Comparison of ENCODE assay signal across 8 mouse cellular contexts in genomic region chr10:41477018-41477277, GRCm38 (mm10). TPM values are rescaled to one million over a fixed set of nuclear protein-coding genes. Genes with fewer than 3 reads are reported as not detected.
DNase-seq lines count a peak whose midpoint lies in the region; ATAC-seq lines count a peak whose summit lies in the region.

No protein-coding gene starts in this region.

- peak overlapping the region; percentile 57 for H3K9ac ChIP-seq in kidney, embryonic 15.5 days
- peak overlapping the region; percentile 67 for H3K9ac ChIP-seq in intestine, embryonic 15.5 days
- H3K9ac ChIP-seq in midbrain, embryonic 14.5 days (replicated peaks; ENCODE audit: low read length): peak overlapping the region; percentile 66

- H3K4me2 ChIP-seq in kidney, embryonic 15.5 days: peak overlapping the region; percentile 93
- H3K4me2 ChIP-seq in intestine, embryonic 15.5 days (replicated peaks): peak overlapping the region; percentile 94
- H3K4me2 ChIP-seq in midbrain, embryonic 14.5 days (ENCODE audit: low read length): peak overlapping the region; percentile 93

- H3K4me3 ChIP-seq in kidney, embryonic 15.5 days (replicated peaks): peak overlapping the region; percentile 62
- H3K4me3 ChIP-seq in intestine, embryonic 15.5 days (replicated peaks): peak overlapping the region; percentile 59
- peak overlapping the region; percentile 53 for H3K4me3 ChIP-seq in midbrain, embryonic 14.5 days (replicated peaks; ENCODE audit: low read depth, low read length)

- no peak for DNase-seq in kidney, postnatal 36 days
- DNase-seq in embryo, embryonic 10.5 days (ENCODE audit: low spot score): peak; percentile 81
- peak; percentile 75 for DNase-seq in midbrain, embryonic 14.5 days
- DNase-seq in B cell, adult 2 months: no peak
- no peak for DNase-seq in ovary, postnatal 10 days (ENCODE audit: low spot score)
- no peak for DNase-seq in c-Kit-positive CD71-positive TER-119-positive erythroid progenitor cells, embryonic 14.5 days (ENCODE audit: low spot score)

- WGBS in kidney, embryonic 15.5 days: under 1% methylated on average over 9 of the region's 9 CpGs
- 5% methylated on average over 9 of the region's 9 CpGs for WGBS in intestine, embryonic 15.5 days
- WGBS in midbrain, embryonic 14.5 days: 0% methylated on average over 9 of the region's 9 CpGs

- no peaks in the 10 kb centered on the region for H3K9me3 ChIP-seq in kidney, embryonic 15.5 days (replicated peaks)
- H3K9me3 ChIP-seq in intestine, embryonic 15.5 days: no peaks in the 10 kb centered on the region
- no peaks in the 10 kb centered on the region for H3K9me3 ChIP-seq in midbrain, embryonic 14.5 days (ENCODE audit: control insufficient read depth, low read length)

- peaks cover 30% of the 10 kb centered on the region for H3K4me1 ChIP-seq in kidney, embryonic 15.5 days
- peaks cover 23% of the 10 kb centered on the region for H3K4me1 ChIP-seq in intestine, embryonic 15.5 days (replicated peaks)
- H3K4me1 ChIP-seq in midbrain, embryonic 14.5 days (ENCODE audit: control insufficient read depth, insufficient read depth, low read length): peaks cover 21% of the 10 kb centered on the region

- no peaks in the 10 kb centered on the region for H3K27me3 ChIP-seq in kidney, embryonic 15.5 days
- H3K27me3 ChIP-seq in intestine, embryonic 15.5 days (replicated peaks): no peaks in the 10 kb centered on the region
- no peaks in the 10 kb centered on the region for H3K27me3 ChIP-seq in midbrain, embryonic 14.5 days (ENCODE audit: control insufficient read depth, insufficient read depth, low read length)

- peak overlapping the region; percentile 81 for H3K27ac ChIP-seq in kidney, embryonic 15.5 days
- peak overlapping the region; percentile 80 for H3K27ac ChIP-seq in intestine, embryonic 15.5 days
- peak overlapping the region; percentile 74 for H3K27ac ChIP-seq in midbrain, embryonic 14.5 days (replicated peaks; ENCODE audit: low read depth, low read length)

- peak; percentile 9; the same call in 1 of the 2 replicates for ATAC-seq in kidney, embryonic 15.5 days (replicated peaks; ENCODE audit: low FRiP score)
- peak; percentile 3; the same call in 1 of the 2 replicates for ATAC-seq in intestine, embryonic 15.5 days
- ATAC-seq in midbrain, embryonic 14.5 days (ENCODE audit: low FRiP score, low TSS enrichment): peak; percentile 34; the same call in 1 of the 2 replicates

- peaks cover 26% of the 10 kb centered on the region for H3K36me3 ChIP-seq in kidney, embryonic 15.5 days
- H3K36me3 ChIP-seq in intestine, embryonic 15.5 days: peaks cover 1% of the 10 kb centered on the region; the same call in 1 of the 2 replicates
- peaks cover under 1% of the 10 kb centered on the region; the same call in 1 of the 2 replicates for H3K36me3 ChIP-seq in midbrain, embryonic 14.5 days (ENCODE audit: control insufficient read depth, insufficient read depth, low read length)

RNA-seq across cellular contexts. Expression of gene Mical1, which starts 0.8 kb away (rescaled TPM):
- 31.5 and 39.3 TPM in 2 replicates for polyA plus RNA-seq in kidney, embryonic 15.5 days (2015; fragmentation: Nextera tagmentation; extraction: Ambion mirVana)
- polyA plus RNA-seq in intestine, embryonic 15.5 days (2015; fragmentation: Nextera tagmentation; extraction: Ambion mirVana): 25.0 and 26.6 TPM in 2 replicates
- 17.0 and 20.5 TPM in 2 replicates for polyA plus RNA-seq in midbrain, embryonic 14.5 days (2014; fragmentation: Nextera tagmentation; extraction: Ambion mirVana)

RNA-seq across cellular contexts. Expression of gene Smpd2, which starts 13.2 kb away (rescaled TPM):
- polyA plus RNA-seq in kidney, embryonic 15.5 days (2015; fragmentation: Nextera tagmentation; extraction: Ambion mirVana): 59.6 and 72.0 TPM in 2 replicates
- 50.2 and 56.2 TPM in 2 replicates for polyA plus RNA-seq in intestine, embryonic 15.5 days (2015; fragmentation: Nextera tagmentation; extraction: Ambion mirVana)
- 35.5 and 36.1 TPM in 2 replicates for polyA plus RNA-seq in midbrain, embryonic 14.5 days (2014; fragmentation: Nextera tagmentation; extraction: Ambion mirVana)

RNA-seq across cellular contexts. Expression of gene Ppil6, which starts 13.3 kb away (rescaled TPM):
- 2.4 and 2.6 TPM in 2 replicates for polyA plus RNA-seq in kidney, embryonic 15.5 days (2015; fragmentation: Nextera tagmentation; extraction: Ambion mirVana)
- polyA plus RNA-seq in intestine, embryonic 15.5 days (2015; fragmentation: Nextera tagmentation; extraction: Ambion mirVana): 0.57 and 0.63 TPM in 2 replicates
- polyA plus RNA-seq in midbrain, embryonic 14.5 days (2014; fragmentation: Nextera tagmentation; extraction: Ambion mirVana): 1.3 and 1.7 TPM in 2 replicates

RNA-seq across cellular contexts. Expression of gene Zbtb24, which starts 26.8 kb away (rescaled TPM):
- polyA plus RNA-seq in kidney, embryonic 15.5 days (2015; fragmentation: Nextera tagmentation; extraction: Ambion mirVana): 18.3 and 19.8 TPM in 2 replicates
- 13.3 and 14.3 TPM in 2 replicates for polyA plus RNA-seq in intestine, embryonic 15.5 days (2015; fragmentation: Nextera tagmentation; extraction: Ambion mirVana)
- 18.5 and 20.5 TPM in 2 replicates for polyA plus RNA-seq in midbrain, embryonic 14.5 days (2014; fragmentation: Nextera tagmentation; extraction: Ambion mirVana)

RNA-seq across cellular contexts. Expression of gene Cd164, which starts 42.3 kb away (rescaled TPM):
- polyA plus RNA-seq in kidney, embryonic 15.5 days (2015; fragmentation: Nextera tagmentation; extraction: Ambion mirVana): 180 and 188 TPM in 2 replicates
- 166 and 185 TPM in 2 replicates for polyA plus RNA-seq in intestine, embryonic 15.5 days (2015; fragmentation: Nextera tagmentation; extraction: Ambion mirVana)
- polyA plus RNA-seq in midbrain, embryonic 14.5 days (2014; fragmentation: Nextera tagmentation; extraction: Ambion mirVana): 34.9 and 63.8 TPM in 2 replicates

Comparison
In these comparisons a context has a peak if more than half of its experiments do, and no peak if none do; other contexts are left out.
1. DNase-seq: peak in embryo, embryonic 10.5 days (single experiment) and midbrain, embryonic 14.5 days (single experiment); none in kidney, postnatal 36 days (0 of 2), B cell, adult 2 months (0 of 2), ovary, postnatal 10 days (single experiment) and c-Kit-positive CD71-positive TER-119-positive erythroid progenitor cells, embryonic 14.5 days (single experiment).
2. Peak in every context shown above with its lines, with median percentiles within 50 percentile points of each other: ATAC-seq, H3K27ac ChIP-seq, H3K4me2 ChIP-seq, H3K4me3 ChIP-seq and H3K9ac ChIP-seq.